Mouse (Mus musculus) heart, adult 2 months (tissue): Measurements from ENCODE around the gene Cdk14.

Experiments
- CTCF ChIP-seq: fragments of 200-600 bp; IDR thresholded peaks from 2 replicates; pipeline ENCODE4 v1.8.1; 2022; ENCODE audit warnings: antibody characterized with exemption, mild to moderate bottlenecking, moderate library complexity
- EP300 ChIP-seq: fragments of 200-500 bp; IDR thresholded peaks from 2 replicates; pipeline ENCODE4 v1.6.1; 2011; ENCODE audit warnings: low read depth, low read length, control low read depth; ENCODE audit not compliant: insufficient read depth
- POLR2A ChIP-seq: fragments of 200-500 bp; IDR thresholded peaks from 2 replicates; pipeline ENCODE4 v1.6.1; 2011; ENCODE audit warnings: mild to moderate bottlenecking, low read depth, low read length, control low read depth; ENCODE audit not compliant: insufficient read depth

GRCm38 (mm10) chr5:5247671-5248070 lies 172.4 kb downstream of the Cdk14 start:
- TF ChIP-seq CTCF (no peak), POLR2A (no peak), EP300 (no peak)
